Mouse (Mus musculus) midbrain, embryonic 16.5 days (tissue): Measurements from ENCODE around the gene Oas1a. TPM values are rescaled to one million over a fixed set of nuclear protein-coding genes. Genes with fewer than 3 reads are reported as not detected.

Experiments
- ATAC-seq: fragments of 200-750 bp; cut with Nextera tagmentation; 2 replicates; pipeline ENCODE4 v1.8.0; 2017; ENCODE audit warnings: moderate TSS enrichment
- H3K27ac ChIP-seq: fragments of 300-500 bp; sonication (generic); 2 replicates; pipeline ENCODE4 v1.5.1; 2014; ENCODE audit warnings: mild to moderate bottlenecking, low read length, mixed read lengths
- H3K27me3 ChIP-seq: fragments of 300-500 bp; sonication (generic); 2 replicates; pipeline ENCODE4 v1.6.1; 2014; ENCODE audit warnings: low read depth, low read length, mixed read lengths; ENCODE audit not compliant: control insufficient read depth, insufficient read depth
- H3K36me3 ChIP-seq: fragments of 300-500 bp; sonication (generic); 2 replicates; pipeline ENCODE4 v1.6.1; 2014; ENCODE audit warnings: mild to moderate bottlenecking, low read length, moderate library complexity, mixed read lengths; ENCODE audit not compliant: control insufficient read depth, insufficient read depth
- H3K4me1 ChIP-seq: fragments of 300-500 bp; sonication (generic); 2 replicates; pipeline ENCODE4 v1.6.1; 2014; ENCODE audit warnings: mild to moderate bottlenecking, low read length, mixed read lengths; ENCODE audit not compliant: control insufficient read depth, insufficient read depth
- H3K4me2 ChIP-seq: fragments of 300-500 bp; sonication (generic); 2 replicates; pipeline ENCODE4 v1.6.1; 2014; ENCODE audit warnings: mild to moderate bottlenecking, low read length, mixed read lengths
- H3K4me3 ChIP-seq: fragments of 300-500 bp; sonication (generic); 2 replicates; pipeline ENCODE4 v1.5.1; 2014; ENCODE audit warnings: low read depth, mild to moderate bottlenecking, low read length, moderate library complexity, mixed read lengths
- H3K9ac ChIP-seq: fragments of 300-500 bp; sonication (generic); 2 replicates; pipeline ENCODE4 v1.6.1; 2014; ENCODE audit warnings: low read depth, low read length, mixed read lengths
- H3K9me3 ChIP-seq: fragments of 300-500 bp; sonication (generic); replicated peaks from 2 replicates; pipeline ENCODE4 v1.6.1; 2014; ENCODE audit warnings: mild to moderate bottlenecking, low read length, mixed read lengths; ENCODE audit not compliant: control insufficient read depth, poor library complexity, severe bottlenecking
- WGBS: fragments of 180-500 bp; shearing (Covaris S2); extraction: QIAGEN DNeasy Blood & Tissue Kit; methylation state at CpG from one replicate; pipeline ENCODE4 v1.1.7; 2014; 5-methylcytosine and 5-hydroxymethylcytosine counted together
- microRNA-seq: library from miRNA; unstranded; fragments of <30 nt; microRNA quantifications from one replicate; pipeline ENCODE4, GENCODE M21; 2017
- polyA plus RNA-seq: library from polyadenylated mRNA; unstranded; fragments of >200 nt; fragmentation: Nextera tagmentation; extraction: Ambion mirVana; gene quantifications from 2 replicates; pipeline ENCODE4 v1.2.1, GENCODE M21; 2015

The Oas1a gene
- polyA plus RNA-seq, 1 experiment from 2014 or later, result 0.84 TPM

DNA sequence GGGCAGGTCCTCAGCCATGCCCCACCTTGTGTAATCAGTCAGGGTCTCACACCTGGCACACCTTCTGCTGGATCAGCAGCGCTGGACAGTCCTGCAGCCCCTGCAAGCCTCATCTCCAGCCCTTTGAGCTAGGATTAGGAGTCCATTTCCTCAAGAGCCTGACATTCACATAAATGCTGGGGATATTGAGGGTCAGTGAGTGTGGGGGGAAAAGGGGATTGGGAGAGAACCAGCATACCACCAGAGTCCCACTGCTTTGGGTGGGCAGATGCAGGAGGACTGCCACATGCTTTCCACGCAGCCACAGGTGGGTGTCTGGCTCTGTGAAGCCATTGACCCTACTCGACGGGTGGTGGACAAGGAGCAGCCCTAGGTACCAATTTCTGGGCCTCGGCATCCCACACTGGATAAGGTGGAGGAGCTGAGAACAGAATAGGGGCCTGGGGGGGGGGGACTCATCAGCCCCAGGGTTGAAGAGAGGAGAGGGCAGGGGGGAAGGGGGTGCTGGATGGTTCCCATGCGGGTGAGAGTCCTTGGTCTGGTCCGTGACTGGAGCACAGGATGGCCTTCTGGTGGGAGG, 37.8 kb downstream of the Oas1a start:
- Histone ChIP-seq H3K4me2 (no peak overlapping the region), H3K36me3 (no peaks in the 10 kb centered on the region), H3K27ac (no peak overlapping the region), H3K4me3 (no peak overlapping the region), H3K9me3 (no peaks in the 10 kb centered on the region), H3K9ac (no peak overlapping the region), H3K4me1 (no peaks in the 10 kb centered on the region), H3K27me3 (no peaks in the 10 kb centered on the region)
- 81% methylated on average over 7 of the region's 7 CpGs for WGBS
- no peak for ATAC-seq

DNA sequence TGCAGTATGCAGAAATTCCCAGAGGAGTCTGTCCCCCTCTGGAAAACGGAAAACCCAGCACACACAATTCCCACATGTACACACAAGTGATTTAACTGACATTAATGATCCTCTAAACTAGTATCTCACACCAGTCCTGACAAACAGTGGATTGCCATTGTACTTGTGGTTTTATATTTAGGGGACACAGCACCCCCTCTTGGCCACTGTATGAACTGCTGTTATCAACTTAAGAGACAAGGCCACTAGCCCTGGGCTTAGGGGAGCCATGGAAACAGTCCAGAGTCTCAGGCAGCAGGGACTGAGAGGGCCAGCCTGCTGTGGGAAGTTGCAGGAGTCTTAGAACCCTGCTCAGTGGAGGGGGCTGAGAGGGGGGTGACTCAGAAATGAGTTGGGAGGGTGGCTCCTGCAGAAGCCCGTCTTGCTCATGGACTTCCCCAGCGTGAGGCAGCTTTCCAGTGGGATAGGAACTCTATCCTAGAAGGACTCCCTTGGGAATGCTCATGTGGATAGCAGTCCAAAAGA, 41.9 kb downstream of the Oas1a start:
- Histone ChIP-seq H3K9ac (no peak overlapping the region), H3K4me2 (no peak overlapping the region), H3K4me1 (no peaks in the 10 kb centered on the region), H3K27ac (no peak overlapping the region), H3K27me3 (no peaks in the 10 kb centered on the region), H3K4me3 (no peak overlapping the region), H3K36me3 (no peaks in the 10 kb centered on the region), H3K9me3 (no peaks in the 10 kb centered on the region)
- 67% methylated on average over 3 of the region's 3 CpGs for WGBS
- ATAC-seq, result no peak

DNA sequence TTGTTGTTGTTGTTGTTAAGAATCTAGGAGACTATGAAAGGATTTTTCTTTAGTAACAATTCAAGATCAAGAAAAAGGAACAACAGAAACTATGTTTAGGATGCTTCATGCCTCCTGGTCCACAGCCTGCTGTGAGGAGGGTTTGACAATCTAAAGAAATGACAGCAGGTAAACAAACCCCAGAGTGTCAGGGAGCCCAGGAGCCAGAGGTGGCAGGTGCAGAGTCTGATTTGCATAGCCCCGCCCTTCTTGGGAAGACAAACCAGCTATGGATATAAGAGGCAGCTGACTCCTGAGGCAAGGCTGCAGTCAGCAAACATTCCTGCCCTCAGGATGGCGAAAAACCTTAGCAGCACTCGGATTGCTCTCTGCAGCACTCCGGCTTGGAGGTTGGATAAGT, 46.2 kb downstream of the Oas1a start, which contains the start of gene Oas1h:
Gene Oas1h (plus strand): TSS at position 301 of the 400 bp plus-strand sequence.
- no peak for ATAC-seq
- no peaks in the 10 kb centered on the region for H3K4me1 ChIP-seq
- no peaks in the 10 kb centered on the region for H3K36me3 ChIP-seq
- no peak within 1 kb of the TSS for H3K4me3 ChIP-seq
- H3K9me3 ChIP-seq, result no peaks in the 10 kb centered on the region
- no peak within 1 kb of the TSS for H3K27ac ChIP-seq
- no peak within 1 kb of the TSS for H3K4me2 ChIP-seq
- no peaks in the 10 kb centered on the region for H3K27me3 ChIP-seq
- 53% methylated on average over 4 of the region's 4 CpGs for WGBS
- H3K9ac ChIP-seq, result no peak within 1 kb of the TSS

DNA sequence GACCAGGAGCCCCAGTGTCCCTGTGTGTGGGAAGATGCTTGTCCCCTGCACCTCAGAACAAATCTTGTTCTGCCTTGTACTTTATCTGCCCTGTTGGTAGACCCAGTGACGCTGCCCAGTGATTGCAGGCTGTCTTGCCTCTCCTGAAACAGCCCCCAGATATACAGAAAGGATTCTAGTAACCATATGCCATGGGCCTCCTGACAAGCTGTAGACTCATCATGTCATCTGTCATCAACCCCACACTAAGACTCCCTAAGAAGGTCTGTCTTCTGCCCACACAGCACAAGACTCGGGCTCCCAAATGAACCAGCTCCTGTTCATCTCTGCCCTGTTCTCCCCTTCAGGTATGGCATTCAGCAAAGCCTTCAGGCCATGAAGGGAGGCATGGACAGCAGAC, 48.1 kb downstream of the Oas1a start:
- Histone ChIP-seq H3K36me3 (no peaks in the 10 kb centered on the region), H3K4me1 (no peaks in the 10 kb centered on the region), H3K27ac (no peak overlapping the region), H3K9me3 (peaks cover under 1% of the 10 kb centered on the region; the same call in 1 of the 2 replicates), H3K4me2 (no peak overlapping the region), H3K27me3 (no peaks in the 10 kb centered on the region), H3K4me3 (no peak overlapping the region), H3K9ac (no peak overlapping the region)
- ATAC-seq, result no peak
- WGBS, result 75% methylated on average over 2 of the region's 2 CpGs

DNA sequence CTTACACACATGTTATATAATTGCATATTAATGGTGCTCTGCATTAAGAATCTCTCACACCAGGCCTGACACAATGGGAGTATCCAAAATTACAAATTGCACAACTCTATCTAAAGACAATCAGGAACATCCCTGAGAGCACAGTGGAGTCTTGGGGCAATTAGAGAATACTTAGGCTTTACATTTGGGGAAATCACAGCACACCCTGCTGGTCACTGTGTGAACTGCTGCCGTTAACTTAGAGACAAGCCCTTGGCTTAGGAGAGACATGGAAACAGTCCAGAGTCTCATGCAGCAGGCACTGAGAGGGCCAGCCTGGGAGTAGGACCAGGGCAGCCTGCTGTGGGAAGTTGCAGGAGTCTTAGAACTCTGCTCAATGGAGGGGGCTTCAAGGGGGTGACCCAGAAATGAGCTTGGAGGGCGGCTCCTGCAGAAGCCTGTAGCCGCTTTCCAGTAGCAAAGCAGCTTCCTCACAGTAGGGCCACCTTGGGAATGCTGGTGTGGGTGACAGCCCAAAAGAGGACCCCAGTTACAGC, 57.7 kb downstream of the Oas1a start:
- Histone ChIP-seq H3K36me3 (no peaks in the 10 kb centered on the region), H3K4me3 (no peak overlapping the region), H3K27ac (no peak overlapping the region), H3K4me1 (no peaks in the 10 kb centered on the region), H3K27me3 (no peaks in the 10 kb centered on the region), H3K9me3 (peaks cover 4% of the 10 kb centered on the region; the same call in 1 of the 2 replicates), H3K9ac (no peak overlapping the region), H3K4me2 (no peak overlapping the region)
- no peak for ATAC-seq
- 62% methylated on average over 3 of the region's 3 CpGs for WGBS

DNA sequence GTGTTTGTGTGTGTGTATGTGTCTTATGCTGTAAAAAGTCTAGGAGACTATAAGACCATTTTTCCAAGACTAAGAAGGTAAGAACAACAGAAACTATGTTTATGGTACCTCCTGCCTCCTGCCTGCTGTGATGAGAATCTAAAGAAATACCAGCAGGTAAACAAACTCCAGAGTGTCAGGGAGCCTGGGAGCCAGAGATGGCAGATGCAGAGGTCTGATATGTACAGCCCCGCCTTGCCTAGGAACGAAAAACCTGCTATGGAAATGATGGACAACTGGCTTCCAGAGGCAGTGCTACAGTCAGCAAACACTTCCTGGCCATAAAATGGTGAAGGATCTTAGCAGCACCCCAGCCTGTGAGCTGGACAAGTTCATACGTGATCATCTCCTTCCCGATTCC, 60.3 kb downstream of the Oas1a start, which contains the start of gene Oas1f:
Gene Oas1f (plus strand): TSS at position 301 of the 400 bp plus-strand sequence.
- Histone ChIP-seq H3K9ac (no peak within 1 kb of the TSS), H3K9me3 (0 out of 2 replicates have a peak, but pooled peaks cover 3% of the 10 kb centered on the region), H3K4me1 (no peaks in the 10 kb centered on the region), H3K4me3 (no peak within 1 kb of the TSS), H3K27me3 (no peaks in the 10 kb centered on the region), H3K36me3 (no peaks in the 10 kb centered on the region), H3K27ac (no peak within 1 kb of the TSS), H3K4me2 (no peak within 1 kb of the TSS)
- WGBS, result 86% methylated on average over 4 of the region's 4 CpGs
- ATAC-seq, result no peak

Small RNA genes lying within 50 kb of the gene (microRNA-seq; reads per million reads assigned to microRNA genes)
- gene Gm22907, result not detected

Other genes starting within 250 kb of the Oas1a start
- gene Dtx1, start 195.6 kb downstream of the Oas1a start, polyA plus RNA-seq, result 49.6 and 50.2 TPM in 2 replicates
- 0.14 and 0.26 TPM in 2 replicates for gene Oas2, start 157.7 kb downstream of the Oas1a start, polyA plus RNA-seq
- gene Oas3, start 129.9 kb downstream of the Oas1a start, polyA plus RNA-seq, result 1.1 and 1.4 TPM in 2 replicates
- gene Oas1e, start 112.0 kb downstream of the Oas1a start, polyA plus RNA-seq, result 0.34 and 0.72 TPM in 2 replicates
- 0.17 and 0.45 TPM in 2 replicates for gene Oas1c, start 95.0 kb downstream of the Oas1a start, polyA plus RNA-seq
- not detected in 2 replicates for gene Oas1f, start 60.2 kb downstream of the Oas1a start, polyA plus RNA-seq
- not detected in 2 replicates for gene Oas1h, start 46.1 kb downstream of the Oas1a start, polyA plus RNA-seq
- gene Oas1g, start 19.9 kb downstream of the Oas1a start, polyA plus RNA-seq, result not detected in 2 replicates
- gene Oas1d, start 7.0 kb upstream of the Oas1a start, polyA plus RNA-seq, result 0.16 and 0.23 TPM in 2 replicates
- gene Rph3a, start 102.6 kb upstream of the Oas1a start, polyA plus RNA-seq, result 27.4 and 30.2 TPM in 2 replicates